Mouse (Mus musculus) heart, postnatal 0 days (tissue): ENCODE results near the gene Ssbp3. TPM values are rescaled to one million over a fixed set of nuclear protein-coding genes. Genes with fewer than 3 reads are reported as not detected.

Experiments used
- ATAC-seq: fragments of 200-750 bp; cut with Nextera tagmentation; 2 replicates; pipeline ENCODE4 v1.8.0; 2017; ENCODE audit warnings: low read depth, moderate number of reproducible peaks, moderate library complexity; ENCODE audit not compliant: insufficient read depth
- DNase-seq: peaks from one replicate; pipeline ENCODE4 v3.0.0-alpha.2; 2016; ENCODE audit warnings: low spot score
- H3K27ac ChIP-seq: fragments of 300-500 bp; sonication (generic); 2 replicates; pipeline ENCODE4 v1.5.1; 2014; ENCODE audit warnings: low read depth, mild to moderate bottlenecking
- H3K27me3 ChIP-seq: fragments of 300-500 bp; sonication (generic); 2 replicates; pipeline ENCODE4 v1.6.1; 2014; ENCODE audit warnings: low read length, mixed read lengths; ENCODE audit not compliant: control insufficient read depth, insufficient read depth
- H3K36me3 ChIP-seq: fragments of 300-500 bp; sonication (generic); replicated peaks from 2 replicates; pipeline ENCODE4 v1.6.1; 2014; ENCODE audit warnings: low read length, mixed read lengths; ENCODE audit not compliant: control insufficient read depth, insufficient read depth
- H3K4me1 ChIP-seq: fragments of 300-500 bp; sonication (generic); 2 replicates; pipeline ENCODE4 v1.6.1; 2014; ENCODE audit warnings: antibody characterized with exemption; ENCODE audit not compliant: control insufficient read depth, insufficient read depth
- H3K4me2 ChIP-seq: fragments of 300-500 bp; sonication (generic); 2 replicates; pipeline ENCODE4 v1.6.1; 2014; ENCODE audit warnings: low read depth, mild to moderate bottlenecking, low read length, moderate library complexity
- H3K4me3 ChIP-seq: fragments of 300-500 bp; sonication (generic); 2 replicates; pipeline ENCODE4 v1.5.1; 2014; ENCODE audit warnings: low read depth, low read length
- H3K9ac ChIP-seq: fragments of 300-500 bp; sonication (generic); replicated peaks from 2 replicates; pipeline ENCODE4 v1.6.1; 2014; ENCODE audit warnings: low read depth, low read length, mixed read lengths
- H3K9me3 ChIP-seq: fragments of 300-500 bp; sonication (generic); replicated peaks from 2 replicates; pipeline ENCODE4 v1.6.1; 2016; ENCODE audit warnings: low read length; ENCODE audit not compliant: control insufficient read depth
- CTCF ChIP-seq: IDR thresholded peaks from 2 replicates; pipeline ENCODE4 v1.5.1; 2016; ENCODE audit warnings: antibody characterized with exemption, control low read depth, low read depth
- EP300 ChIP-seq: IDR thresholded peaks from 2 replicates; pipeline ENCODE4 v1.6.1; 2016; ENCODE audit warnings: antibody characterized with exemption, low read depth
- WGBS: fragments of 180-500 bp; shearing (Covaris S2); extraction: QIAGEN DNeasy Blood & Tissue Kit; methylation state at CpG from one replicate; pipeline ENCODE4 v1.1.7; 2014; 5-methylcytosine and 5-hydroxymethylcytosine counted together
- polyA plus RNA-seq: library from polyadenylated mRNA; unstranded; fragments of >200 nt; fragmentation: Nextera tagmentation; extraction: Ambion mirVana; gene quantifications from 2 replicates; pipeline ENCODE4 v1.2.1, GENCODE M21; 2015
- total RNA-seq: library from RNA; depleted of rRNA; stranded (reverse); fragments of >200 nt; gene quantifications from 2 replicates; pipeline ENCODE4 v1.2.3, GENCODE M21; 2014; ENCODE audit warnings: low replicate concordance

Ssbp3 gene
- total and polyA plus RNA-seq, 2 experiments from 2014 or later = 25.9 to 35.6 TPM

GRCm38 (mm10) chr4:106958117-106958516 is 47.6 kb downstream of the Ssbp3 start:
- WGBS = 53% methylated on average over 2 of the region's 2 CpGs
- H3K4me1 ChIP-seq = peaks cover 21% of the 10 kb centered on the region
- no peak for DNase-seq

GRCm38 (mm10) chr4:106958561-106958960 is 48.1 kb downstream of the Ssbp3 start:
- Histone ChIP-seq H3K4me1 (peaks cover 17% of the 10 kb centered on the region), H3K27ac (no peak overlapping the region), H3K27me3 (no peaks in the 10 kb centered on the region), H3K9ac (no peak overlapping the region), H3K4me2 (no peak overlapping the region), H3K9me3 (no peaks in the 10 kb centered on the region), H3K36me3 (no peaks in the 10 kb centered on the region), H3K4me3 (no peak overlapping the region)
- WGBS = 86% methylated on average over 3 of the region's 3 CpGs
- DNase-seq (no peak), ATAC-seq (no peak)
- TF ChIP-seq CTCF = no peak

More at GRCm38 (mm10) chr4:106958117-106958516, 47.6 kb downstream of the Ssbp3 start:
- Histone ChIP-seq H3K27me3 (no peaks in the 10 kb centered on the region), H3K9ac (no peak overlapping the region), H3K9me3 (no peaks in the 10 kb centered on the region), H3K27ac (no peak overlapping the region), H3K4me3 (no peak overlapping the region), H3K4me2 (no peak overlapping the region), H3K36me3 (no peaks in the 10 kb centered on the region)
- TF ChIP-seq EP300 (no peak), CTCF (no peak)
- ATAC-seq = no peak

GRCm38 (mm10) chr4:106959506-106960302 is 49.2 kb downstream of the Ssbp3 start:
- ATAC-seq (no peak), DNase-seq (no peak)
- no peak overlapping the region for H3K4me2 ChIP-seq
- peaks cover 13% of the 10 kb centered on the region for H3K4me1 ChIP-seq
- no peaks in the 10 kb centered on the region for H3K9me3 ChIP-seq
- WGBS = 71% methylated on average over 12 of the region's 12 CpGs
- no peak overlapping the region for H3K9ac ChIP-seq
- no peaks in the 10 kb centered on the region for H3K36me3 ChIP-seq
- no peak for TF ChIP-seq CTCF
- TF ChIP-seq EP300 = no peak
- no peak overlapping the region for H3K4me3 ChIP-seq
- H3K27ac ChIP-seq = no peak overlapping the region
- H3K27me3 ChIP-seq = no peaks in the 10 kb centered on the region

- 87% methylated on average over 2 of the region's 2 CpGs for WGBS
- Histone ChIP-seq H3K9me3 (no peaks in the 10 kb centered on the region), H3K4me3 (no peak overlapping the region), H3K4me1 (peaks cover 12% of the 10 kb centered on the region), H3K36me3 (no peaks in the 10 kb centered on the region), H3K4me2 (no peak overlapping the region), H3K9ac (no peak overlapping the region), H3K27ac (no peak overlapping the region), H3K27me3 (no peaks in the 10 kb centered on the region)
- TF ChIP-seq CTCF (no peak), EP300 (no peak)
- DNase-seq = no peak
- no peak for ATAC-seq
Measured at GRCm38 (mm10) chr4:106960476-106960875, 50.0 kb downstream of the Ssbp3 start.

GRCm38 (mm10) chr4:106961321-106961720 is 50.8 kb downstream of the Ssbp3 start:
- no peak overlapping the region for H3K4me2 ChIP-seq
- H3K27me3 ChIP-seq = no peaks in the 10 kb centered on the region
- H3K27ac ChIP-seq = no peak overlapping the region
- ATAC-seq = no peak
- H3K9me3 ChIP-seq = no peaks in the 10 kb centered on the region
- H3K4me1 ChIP-seq = peaks cover 4% of the 10 kb centered on the region
- 100% methylated on average over 1 of the region's 1 CpGs for WGBS
- H3K4me3 ChIP-seq = no peak overlapping the region
- no peak overlapping the region for H3K9ac ChIP-seq
- H3K36me3 ChIP-seq = no peaks in the 10 kb centered on the region
- DNase-seq = no peak
- TF ChIP-seq EP300 = no peak
- TF ChIP-seq CTCF = no peak

GRCm38 (mm10) chr4:106964356-106964755 is 53.9 kb downstream of the Ssbp3 start:
- 73% methylated on average over 9 of the region's 9 CpGs for WGBS
- H3K4me1 ChIP-seq = peaks cover 11% of the 10 kb centered on the region; the same call in 1 of the 2 replicates
- no peak for DNase-seq
- no peak overlapping the region for H3K27ac ChIP-seq
- no peaks in the 10 kb centered on the region for H3K27me3 ChIP-seq
- H3K4me3 ChIP-seq = no peak overlapping the region
- no peak for ATAC-seq
- no peaks in the 10 kb centered on the region for H3K36me3 ChIP-seq
- no peak overlapping the region for H3K4me2 ChIP-seq
- H3K9me3 ChIP-seq = no peaks in the 10 kb centered on the region
- H3K9ac ChIP-seq = no peak overlapping the region
- TF ChIP-seq CTCF = no peak
